Mouse (Mus musculus) midbrain, embryonic 11.5 days (tissue): ENCODE data around the gene Gm10295. TPM values are rescaled to one million over a fixed set of nuclear protein-coding genes. Genes with fewer than 3 reads are reported as not detected.
A peak's percentile ranks its signal among the peaks of the same experiment; 100 is the strongest.

Experiments
- ATAC-seq: fragments of 200-750 bp; cut with Nextera tagmentation; 2 replicates; pipeline ENCODE4 v1.8.0; 2017; ENCODE audit warnings: moderate TSS enrichment, moderate library complexity; ENCODE audit not compliant: low FRiP score
- DNase-seq: peaks from one replicate; pipeline ENCODE4 v3.0.0; 2015; ENCODE audit warnings: low spot score; ENCODE audit errors: missing footprints
- H3K27ac ChIP-seq: fragments of 300-500 bp; sonication (generic); 2 replicates; pipeline ENCODE4 v1.5.1; 2014; ENCODE audit warnings: low read depth, low read length
- H3K27me3 ChIP-seq: fragments of 300-500 bp; sonication (generic); 2 replicates; pipeline ENCODE4 v1.6.1; 2014; ENCODE audit warnings: mild to moderate bottlenecking, low read length, moderate library complexity, mixed read lengths; ENCODE audit not compliant: control insufficient read depth, insufficient read depth
- H3K36me3 ChIP-seq: fragments of 300-500 bp; sonication (generic); 2 replicates; pipeline ENCODE4 v1.6.1; 2014; ENCODE audit warnings: mild to moderate bottlenecking, low read length, moderate library complexity, mixed read lengths; ENCODE audit not compliant: control insufficient read depth, insufficient read depth
- H3K4me1 ChIP-seq: fragments of 300-500 bp; sonication (generic); 2 replicates; pipeline ENCODE4 v1.6.1; 2014; ENCODE audit warnings: low read length; ENCODE audit not compliant: control insufficient read depth, insufficient read depth
- H3K4me2 ChIP-seq: fragments of 300-500 bp; sonication (generic); 2 replicates; pipeline ENCODE4 v1.6.1; 2014; ENCODE audit warnings: mild to moderate bottlenecking, moderate library complexity
- H3K4me3 ChIP-seq: fragments of 300-500 bp; sonication (generic); 2 replicates; pipeline ENCODE4 v1.5.1; 2014; ENCODE audit warnings: low read depth, low read length
- H3K9ac ChIP-seq: fragments of 300-500 bp; sonication (generic); 2 replicates; pipeline ENCODE4 v1.6.1; 2014; ENCODE audit warnings: low read length
- H3K9me3 ChIP-seq: fragments of 300-500 bp; sonication (generic); 2 replicates; pipeline ENCODE4 v1.6.1; 2016; ENCODE audit warnings: low read length; ENCODE audit not compliant: control insufficient read depth
- WGBS: fragments of 180-500 bp; shearing (Covaris S2); extraction: QIAGEN DNeasy Blood & Tissue Kit; methylation state at CpG from one replicate; pipeline ENCODE4 v1.1.7; 2014; 5-methylcytosine and 5-hydroxymethylcytosine counted together
- polyA plus RNA-seq: library from polyadenylated mRNA; unstranded; fragments of >200 nt; fragmentation: Nextera tagmentation; extraction: Ambion mirVana; gene quantifications from 2 replicates; pipeline ENCODE4 v1.2.1, GENCODE M21; 2014

Gm10295 gene
- polyA plus RNA-seq: 0.07 TPM in 1 of 2 replicates, not detected in the other

DNA sequence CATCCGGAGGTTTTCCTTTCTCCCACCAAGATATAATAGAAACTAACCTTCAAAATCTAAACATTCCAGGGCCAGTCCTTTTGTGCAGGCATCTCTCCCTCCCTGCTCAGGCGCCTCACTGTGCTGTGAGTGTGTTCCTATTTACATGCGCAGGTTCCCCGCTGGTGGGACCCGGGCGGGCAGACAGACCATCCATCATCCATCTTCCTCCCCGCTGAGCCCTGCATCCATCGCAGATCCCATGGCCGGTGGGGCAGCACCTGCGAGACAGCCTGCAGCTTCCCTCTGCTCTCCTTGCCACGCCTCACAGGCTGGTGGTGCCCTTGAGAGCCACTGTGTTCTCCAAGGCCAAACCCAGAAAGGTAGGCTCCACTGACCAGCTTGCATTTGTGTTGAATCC is at the start of gene Gm10295:
Gm10295 (minus strand) TSS at position 122 of the 400 bp plus-strand sequence.
- no peak within 1 kb of the TSS for H3K27ac ChIP-seq
- no peak within 1 kb of the TSS for H3K4me2 ChIP-seq
- no peak for DNase-seq
- peak within 1 kb of the TSS; percentile 17; the same call in 1 of the 2 replicates for H3K9ac ChIP-seq
- WGBS: 22% methylated on average over 11 of the region's 11 CpGs
- H3K4me3 ChIP-seq: no peak within 1 kb of the TSS
- no peaks in the 10 kb centered on the region for H3K27me3 ChIP-seq
- ATAC-seq: 0 out of 2 replicates have a peak, but pooled peaks have one; percentile 38
- H3K4me1 ChIP-seq: no peaks in the 10 kb centered on the region; the same call in 1 of the 2 replicates
- no peaks in the 10 kb centered on the region for H3K9me3 ChIP-seq
- no peaks in the 10 kb centered on the region for H3K36me3 ChIP-seq

DNA sequence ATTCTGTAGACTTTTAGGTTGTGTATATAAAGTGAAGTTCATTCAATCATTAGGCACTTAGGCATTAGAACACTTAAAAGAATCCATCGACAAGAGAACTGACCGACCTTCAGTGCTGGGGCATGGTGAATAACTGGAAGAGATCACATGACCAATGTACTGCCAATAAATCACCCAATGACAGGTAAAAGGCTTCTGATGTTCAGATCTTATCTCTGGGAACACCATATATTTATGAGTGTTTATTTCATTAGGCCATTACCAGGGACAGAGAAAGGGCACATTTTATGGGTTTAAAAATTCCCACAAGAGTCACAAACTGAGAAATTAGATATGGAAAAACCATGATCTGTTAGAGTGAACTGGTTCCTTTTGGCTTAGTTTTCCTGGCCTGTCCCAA is 49.7 kb upstream of the Gm10295 start:
- Histone ChIP-seq H3K27me3 (no peaks in the 10 kb centered on the region), H3K4me3 (no peak overlapping the region), H3K4me1 (no peaks in the 10 kb centered on the region), H3K36me3 (no peaks in the 10 kb centered on the region), H3K9ac (no peak overlapping the region), H3K27ac (no peak overlapping the region), H3K9me3 (no peaks in the 10 kb centered on the region), H3K4me2 (no peak overlapping the region)
- DNase-seq (no peak), ATAC-seq (no peak)
- 94% methylated on average over 2 of the region's 2 CpGs for WGBS

- Histone ChIP-seq H3K27me3 (no peaks in the 10 kb centered on the region), H3K36me3 (no peaks in the 10 kb centered on the region), H3K4me1 (no peaks in the 10 kb centered on the region), H3K9me3 (no peaks in the 10 kb centered on the region), H3K4me3 (no peak overlapping the region), H3K9ac (no peak overlapping the region), H3K27ac (no peak overlapping the region), H3K4me2 (no peak overlapping the region)
- 70% methylated on average over 5 of the region's 5 CpGs for WGBS
- ATAC-seq: no peak
- no peak for DNase-seq
Observed at GRCm38 (mm10) chr7:71399891-71400632, 48.8 kb upstream of the Gm10295 start.

- DNase-seq: no peak
- no peak for ATAC-seq
- WGBS: 87% methylated on average over 10 of the region's 10 CpGs
Observed at GRCm38 (mm10) chr7:71398959-71399756, 47.9 kb upstream of the Gm10295 start.

DNA sequence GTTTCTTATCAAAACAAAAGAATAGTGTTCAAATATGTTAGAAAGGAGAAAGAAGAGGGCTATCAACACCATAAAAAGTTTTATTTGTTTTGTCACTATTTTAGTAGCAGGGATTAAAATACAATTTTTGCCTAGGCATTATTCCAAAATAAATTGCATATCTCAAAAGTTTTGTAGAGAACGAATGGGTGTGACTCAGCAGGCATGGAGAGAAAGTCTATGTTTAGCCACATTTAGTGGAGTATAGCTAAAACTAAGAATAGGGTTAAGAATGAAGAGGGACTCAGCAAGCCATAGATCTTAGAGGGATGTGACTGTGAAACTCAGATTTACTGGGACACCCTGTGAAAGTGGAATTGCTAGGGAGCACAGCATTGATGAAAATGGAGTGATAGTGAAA is 47.1 kb upstream of the Gm10295 start:
- no peak for ATAC-seq
- no peaks in the 10 kb centered on the region for H3K4me1 ChIP-seq
- H3K9ac ChIP-seq: no peak overlapping the region
- H3K36me3 ChIP-seq: no peaks in the 10 kb centered on the region
- 88% methylated on average over 1 of the region's 1 CpGs for WGBS
- DNase-seq: no peak
- no peaks in the 10 kb centered on the region for H3K9me3 ChIP-seq
- H3K4me3 ChIP-seq: no peak overlapping the region
- no peak overlapping the region for H3K27ac ChIP-seq
- no peak overlapping the region for H3K4me2 ChIP-seq
- H3K27me3 ChIP-seq: no peaks in the 10 kb centered on the region

More at GRCm38 (mm10) chr7:71398959-71399756, 47.9 kb upstream of the Gm10295 start:
- Histone ChIP-seq H3K27ac (no peak overlapping the region), H3K4me1 (no peaks in the 10 kb centered on the region), H3K4me3 (no peak overlapping the region), H3K27me3 (no peaks in the 10 kb centered on the region), H3K36me3 (no peaks in the 10 kb centered on the region), H3K9me3 (no peaks in the 10 kb centered on the region), H3K9ac (no peak overlapping the region), H3K4me2 (no peak overlapping the region)

GRCm38 (mm10) chr7:71392795-71393341 is 41.6 kb upstream of the Gm10295 start:
- Histone ChIP-seq H3K36me3 (no peaks in the 10 kb centered on the region), H3K27ac (no peak overlapping the region), H3K9me3 (no peaks in the 10 kb centered on the region), H3K27me3 (peaks cover 2% of the 10 kb centered on the region), H3K4me1 (no peaks in the 10 kb centered on the region), H3K4me2 (no peak overlapping the region), H3K4me3 (no peak overlapping the region), H3K9ac (no peak overlapping the region)
- no peak for DNase-seq
- no peak for ATAC-seq
- WGBS: 44% methylated on average over 4 of the region's 4 CpGs

DNA sequence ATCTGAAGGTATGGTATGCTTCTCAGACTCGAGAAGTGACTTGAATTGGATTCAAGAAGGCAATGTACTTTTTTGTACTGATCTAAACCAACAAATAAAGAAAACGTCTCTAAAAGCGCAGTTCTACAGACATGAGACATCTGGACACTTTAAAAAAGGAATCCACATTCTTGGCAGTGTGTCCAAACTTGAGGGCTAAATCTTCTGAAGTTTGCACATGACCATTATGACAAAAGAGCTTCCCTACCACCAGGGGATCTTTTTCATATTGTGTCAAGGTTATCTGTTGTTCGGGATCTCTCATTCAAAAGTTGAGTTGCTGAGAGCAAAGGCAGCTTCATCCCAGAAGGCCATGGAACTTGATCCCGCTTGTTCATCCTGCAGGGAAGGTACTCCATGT is 40.0 kb upstream of the Gm10295 start:
- 79% methylated on average over 5 of the region's 5 CpGs for WGBS
- peaks cover 3% of the 10 kb centered on the region for H3K27me3 ChIP-seq
- ATAC-seq: no peak

GRCm38 (mm10) chr7:71390291-71390690 is 39.0 kb upstream of the Gm10295 start:
- Histone ChIP-seq H3K36me3 (no peaks in the 10 kb centered on the region), H3K4me2 (no peak overlapping the region), H3K9me3 (no peaks in the 10 kb centered on the region), H3K9ac (no peak overlapping the region), H3K4me1 (peaks cover 7% of the 10 kb centered on the region), H3K27me3 (peaks cover 3% of the 10 kb centered on the region), H3K4me3 (no peak overlapping the region), H3K27ac (no peak overlapping the region)
- DNase-seq (no peak), ATAC-seq (no peak)
- WGBS: 92% methylated on average over 2 of the region's 2 CpGs

More for the DNA sequence above, 40.0 kb upstream of the Gm10295 start:
- H3K9ac ChIP-seq: no peak overlapping the region
- H3K4me2 ChIP-seq: no peak overlapping the region
- no peak overlapping the region for H3K27ac ChIP-seq
- no peaks in the 10 kb centered on the region for H3K36me3 ChIP-seq
- no peaks in the 10 kb centered on the region for H3K4me1 ChIP-seq
- H3K4me3 ChIP-seq: no peak overlapping the region
- no peaks in the 10 kb centered on the region for H3K9me3 ChIP-seq
- DNase-seq: no peak

GRCm38 (mm10) chr7:71386050-71386449 is 34.8 kb upstream of the Gm10295 start:
- ATAC-seq: no peak
- H3K9me3 ChIP-seq: no peaks in the 10 kb centered on the region
- 0 out of 2 replicates have a peak overlapping the region, but pooled peaks have one; percentile 7 for H3K4me2 ChIP-seq
- no peak overlapping the region for H3K27ac ChIP-seq
- 22% methylated on average over 6 of the region's 6 CpGs for WGBS
- H3K27me3 ChIP-seq: peaks cover 3% of the 10 kb centered on the region
- peak overlapping the region; percentile 43; the same call in 1 of the 2 replicates for H3K9ac ChIP-seq
- no peak for DNase-seq
- no peaks in the 10 kb centered on the region for H3K36me3 ChIP-seq
- H3K4me1 ChIP-seq: peaks cover 30% of the 10 kb centered on the region
- no peak overlapping the region for H3K4me3 ChIP-seq
